Mouse (Mus musculus) splenic B cell, adult 2 months (primary cell): Measurements from ENCODE around the gene Apc2.

Experiments used
- DNase-seq: peaks from one replicate; pipeline ENCODE4 v3.0.0-alpha.2; 2011; ENCODE audit warnings: low read depth, low spot score
- H3K27me3 ChIP-seq: 2 replicates; pipeline ENCODE4 v1.6.1; 2012; ENCODE audit warnings: mild to moderate bottlenecking, low read length, moderate library complexity, mixed read lengths; ENCODE audit not compliant: control insufficient read depth, poor library complexity, insufficient read depth, severe bottlenecking
- H3K36me3 ChIP-seq: 2 replicates; pipeline ENCODE4 v1.6.1; 2012; ENCODE audit warnings: mild to moderate bottlenecking, low read length, moderate library complexity, mixed read lengths; ENCODE audit not compliant: control insufficient read depth, poor library complexity, insufficient read depth, severe bottlenecking

The Apc2 gene

GRCm38 (mm10) chr10:80330084-80330483 lies 34.3 kb downstream of the Apc2 start:
- DNase-seq = no peak
- no peaks in the 10 kb centered on the region for H3K36me3 ChIP-seq
- H3K27me3 ChIP-seq = no peaks in the 10 kb centered on the region

DNA sequence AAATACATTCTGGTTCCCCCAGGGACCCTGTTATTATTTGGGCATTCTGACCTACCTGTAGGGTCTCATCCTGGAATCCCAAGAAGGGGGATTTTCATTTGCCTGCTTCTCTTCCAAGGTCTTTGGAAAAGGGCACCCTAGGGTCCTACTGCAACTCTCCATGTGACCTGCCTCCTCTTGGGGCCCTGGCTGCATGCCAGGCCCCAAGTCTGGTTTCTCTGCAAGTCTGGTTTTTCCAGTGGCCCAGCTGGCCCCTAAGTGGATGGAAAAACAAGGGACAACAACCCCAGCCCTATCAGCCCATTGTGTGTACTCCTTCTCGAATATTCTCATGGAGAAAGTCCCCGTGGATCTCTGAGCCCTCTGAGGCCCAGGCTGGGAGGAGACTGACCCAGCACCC lies 35.1 kb downstream of the Apc2 start:
- no peak for DNase-seq
- Histone ChIP-seq H3K36me3 (no peaks in the 10 kb centered on the region), H3K27me3 (no peaks in the 10 kb centered on the region)

DNA sequence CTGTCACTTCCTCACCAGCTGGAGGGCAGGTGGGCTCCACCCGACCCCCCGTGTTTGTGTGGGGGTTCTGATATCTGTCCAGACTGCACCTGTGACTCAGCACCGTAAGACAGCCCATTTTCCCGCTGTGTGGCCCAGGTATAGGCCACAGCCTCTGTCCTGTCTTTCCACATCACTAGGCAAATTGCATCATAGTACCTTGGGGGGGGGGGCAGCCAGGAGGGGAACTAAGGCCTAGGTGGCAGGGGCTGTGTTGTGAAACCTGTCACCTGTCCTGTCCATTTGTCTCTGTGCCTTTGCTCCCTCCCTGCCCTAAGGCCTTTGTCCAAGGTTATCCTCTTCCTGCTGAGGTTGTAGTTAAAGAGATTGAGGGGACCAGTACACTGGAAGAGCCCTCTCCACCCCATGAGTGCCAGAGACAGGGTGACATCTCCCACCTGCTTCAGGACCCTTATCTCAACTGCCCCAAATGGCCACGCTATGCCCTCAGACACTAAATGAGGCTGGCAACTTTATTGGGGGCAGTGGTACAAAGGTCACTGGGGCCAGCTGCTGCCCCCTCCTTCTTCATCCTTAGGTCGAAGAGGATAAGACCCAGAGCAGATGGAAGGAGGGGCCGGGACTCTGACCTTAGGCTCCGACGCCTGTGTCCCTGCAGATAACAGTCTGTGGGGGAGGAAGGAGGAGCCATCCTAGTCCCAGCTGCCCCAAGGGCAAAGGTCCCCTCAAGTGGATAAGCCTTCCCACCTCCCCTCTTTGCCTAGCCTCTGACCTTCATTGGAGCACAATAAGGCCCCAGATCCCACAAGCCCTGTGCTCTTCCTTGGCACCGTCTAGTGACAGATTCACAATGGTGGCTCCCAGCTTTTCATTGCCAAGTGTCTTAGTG lies 36.1 kb downstream of the Apc2 start:
- no peak for DNase-seq
- Histone ChIP-seq H3K36me3 (no peaks in the 10 kb centered on the region), H3K27me3 (no peaks in the 10 kb centered on the region)

GRCm38 (mm10) chr10:80332525-80332989 lies 36.8 kb downstream of the Apc2 start:
- no peaks in the 10 kb centered on the region for H3K36me3 ChIP-seq
- no peaks in the 10 kb centered on the region for H3K27me3 ChIP-seq
- no peak for DNase-seq

- Histone ChIP-seq H3K27me3 (no peaks in the 10 kb centered on the region), H3K36me3 (no peaks in the 10 kb centered on the region)
- no peak for DNase-seq
These were observed 40.5 kb downstream of the Apc2 start for GRCm38 (mm10) chr10:80336263-80336662.

DNA sequence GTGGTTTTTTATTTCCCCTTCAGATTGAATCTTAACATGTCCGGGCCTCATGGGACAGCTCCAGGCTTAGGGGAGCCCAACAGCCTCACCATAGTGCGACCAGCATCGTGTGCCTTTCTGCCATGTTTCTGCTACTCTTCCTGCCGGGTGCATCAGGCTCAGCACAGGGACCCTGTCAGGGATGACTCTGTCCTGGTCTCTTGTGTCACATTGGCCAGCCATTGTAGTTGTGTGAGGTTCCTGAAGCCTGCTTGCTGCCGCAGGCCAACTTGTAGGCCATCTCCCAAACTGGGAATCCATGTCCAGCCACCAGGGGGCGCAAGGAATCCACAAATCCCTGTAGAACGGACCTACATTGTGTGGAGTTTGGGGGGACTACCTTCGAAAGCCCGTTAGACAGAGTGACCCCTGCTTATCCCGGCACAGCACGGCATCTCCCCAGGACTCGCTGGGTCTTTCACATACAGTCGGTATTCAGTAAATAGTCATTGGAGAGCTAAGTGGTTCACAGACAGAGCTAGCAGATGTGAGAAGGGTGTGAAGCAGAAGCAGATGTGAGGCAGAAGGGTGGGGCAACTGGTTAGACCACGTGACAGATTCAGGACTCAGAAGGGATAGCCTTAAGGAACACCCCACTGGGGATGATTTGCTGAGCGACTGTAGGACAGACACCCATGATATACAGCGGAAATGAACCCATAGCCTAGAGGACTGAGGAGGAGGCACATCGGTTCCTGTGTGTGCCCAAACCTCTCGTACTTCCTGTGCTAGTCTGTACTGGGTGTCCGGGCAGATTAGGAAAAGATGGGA lies 44.4 kb downstream of the Apc2 start:
- DNase-seq = peak; percentile 88
- H3K36me3 ChIP-seq = no peaks in the 10 kb centered on the region
- 0 out of 2 replicates have a peak, but pooled peaks cover 2% of the 10 kb centered on the region for H3K27me3 ChIP-seq

DNA sequence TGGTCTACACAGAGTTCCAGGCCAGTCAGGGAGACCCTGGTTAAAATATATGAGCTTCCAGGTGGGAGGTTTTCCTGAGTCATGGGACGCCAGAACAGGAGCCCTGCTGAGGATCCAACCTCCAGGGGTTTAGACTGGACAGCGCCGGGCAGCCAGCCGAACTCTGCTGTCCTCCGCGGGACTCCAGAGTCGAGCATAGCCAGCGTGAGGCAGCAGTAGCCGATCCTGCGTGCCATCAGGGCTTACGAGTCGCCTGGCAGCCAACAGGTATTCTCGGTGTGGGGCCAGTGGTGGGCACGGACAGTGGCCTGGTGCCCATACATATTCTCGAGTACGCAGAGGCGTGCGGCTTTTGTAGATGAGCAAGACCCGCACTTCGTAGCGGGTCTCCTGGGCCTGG lies 45.2 kb downstream of the Apc2 start:
- Histone ChIP-seq H3K27me3 (0 out of 2 replicates have a peak, but pooled peaks cover 2% of the 10 kb centered on the region), H3K36me3 (no peaks in the 10 kb centered on the region)
- no peak for DNase-seq

- DNase-seq = peak; percentile 51
- Histone ChIP-seq H3K36me3 (no peaks in the 10 kb centered on the region), H3K27me3 (0 out of 2 replicates have a peak, but pooled peaks cover 2% of the 10 kb centered on the region)
These were observed 45.9 kb downstream of the Apc2 start for GRCm38 (mm10) chr10:80341491-80342304.

GRCm38 (mm10) chr10:80342305-80342748 lies 46.5 kb downstream of the Apc2 start:
- no peaks in the 10 kb centered on the region for H3K36me3 ChIP-seq
- DNase-seq = no peak
- H3K27me3 ChIP-seq = 0 out of 2 replicates have a peak, but pooled peaks cover 2% of the 10 kb centered on the region

DNA sequence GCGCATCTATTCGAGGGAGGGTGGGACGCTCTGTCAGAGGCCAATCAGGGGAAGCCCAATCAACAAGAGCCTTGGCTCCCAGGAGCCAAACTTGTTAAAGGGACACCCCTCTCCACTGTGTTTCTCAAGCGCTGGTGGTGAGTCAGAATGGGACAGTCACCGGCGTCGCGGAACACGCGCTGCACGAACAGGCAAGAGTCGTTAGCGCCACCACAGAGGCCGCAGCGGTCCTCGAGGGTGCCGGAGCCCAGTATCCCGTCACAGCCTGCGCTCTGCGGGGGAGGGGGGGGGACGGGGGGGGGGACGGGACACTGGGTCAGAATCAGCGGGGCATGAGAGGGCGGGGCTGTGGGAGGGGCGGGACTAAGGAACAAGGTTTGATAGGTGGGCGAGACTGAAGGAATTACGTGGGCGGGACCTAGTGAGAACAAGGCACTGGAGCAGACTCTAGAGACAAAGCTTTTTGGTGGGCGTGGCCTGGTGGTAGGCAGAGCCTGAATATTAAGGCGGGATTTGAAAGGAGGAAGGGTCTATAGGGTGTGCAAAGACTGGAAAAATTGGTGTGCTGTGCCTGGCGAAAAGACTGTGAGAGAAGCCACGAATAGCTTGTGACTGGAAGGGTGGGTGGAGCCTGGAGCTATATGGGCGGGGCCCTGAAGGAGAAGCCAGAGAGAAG lies 47.1 kb downstream of the Apc2 start:
- H3K36me3 ChIP-seq = no peaks in the 10 kb centered on the region
- peak; percentile 86 for DNase-seq
- 0 out of 2 replicates have a peak, but pooled peaks cover 2% of the 10 kb centered on the region for H3K27me3 ChIP-seq

GRCm38 (mm10) chr10:80343425-80343895 lies 47.7 kb downstream of the Apc2 start:
- DNase-seq = no peak
- Histone ChIP-seq H3K36me3 (no peaks in the 10 kb centered on the region), H3K27me3 (0 out of 2 replicates have a peak, but pooled peaks cover 3% of the 10 kb centered on the region)

GRCm38 (mm10) chr10:80344131-80344661 lies 48.4 kb downstream of the Apc2 start:
- H3K36me3 ChIP-seq = no peaks in the 10 kb centered on the region
- DNase-seq = no peak

DNA sequence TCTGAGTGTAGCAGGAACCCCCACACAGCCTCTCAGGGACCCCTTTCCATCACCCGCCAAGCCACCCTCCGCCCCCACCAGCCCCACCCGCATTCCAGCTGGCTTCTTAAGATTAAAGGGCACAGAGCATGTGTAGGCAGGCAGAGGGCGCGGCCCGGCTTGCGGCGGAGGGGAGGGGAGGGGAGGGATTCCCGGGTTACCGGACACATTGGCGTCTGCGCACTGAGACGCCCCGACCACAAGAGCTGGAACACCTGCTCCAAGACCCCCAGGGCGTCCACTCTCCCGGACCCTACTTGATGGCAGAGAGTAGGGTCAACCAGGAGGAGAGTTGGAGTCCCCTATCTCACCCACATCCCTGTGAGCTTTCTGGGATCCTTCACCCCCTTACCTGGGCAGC lies 49.3 kb downstream of the Apc2 start:
- no peak for DNase-seq
- Histone ChIP-seq H3K27me3 (0 out of 2 replicates have a peak, but pooled peaks cover 5% of the 10 kb centered on the region), H3K36me3 (no peaks in the 10 kb centered on the region)

More at GRCm38 (mm10) chr10:80344131-80344661, 48.4 kb downstream of the Apc2 start:
- H3K27me3 ChIP-seq = 0 out of 2 replicates have a peak, but pooled peaks cover 5% of the 10 kb centered on the region
